Mouse (Mus musculus): Measurements from ENCODE around the gene 2010111I01Rik.

2010111I01Rik gene

GRCm38 (mm10) chr13:63156264-63156663, 191.6 kb downstream of the 2010111I01Rik start:
- no peak for DNase-seq

- DNase-seq = peak in 1 of 2 experiments; percentile 52
These were observed 205.8 kb downstream of the 2010111I01Rik start for GRCm38 (mm10) chr13:63170282-63171073.

DNA sequence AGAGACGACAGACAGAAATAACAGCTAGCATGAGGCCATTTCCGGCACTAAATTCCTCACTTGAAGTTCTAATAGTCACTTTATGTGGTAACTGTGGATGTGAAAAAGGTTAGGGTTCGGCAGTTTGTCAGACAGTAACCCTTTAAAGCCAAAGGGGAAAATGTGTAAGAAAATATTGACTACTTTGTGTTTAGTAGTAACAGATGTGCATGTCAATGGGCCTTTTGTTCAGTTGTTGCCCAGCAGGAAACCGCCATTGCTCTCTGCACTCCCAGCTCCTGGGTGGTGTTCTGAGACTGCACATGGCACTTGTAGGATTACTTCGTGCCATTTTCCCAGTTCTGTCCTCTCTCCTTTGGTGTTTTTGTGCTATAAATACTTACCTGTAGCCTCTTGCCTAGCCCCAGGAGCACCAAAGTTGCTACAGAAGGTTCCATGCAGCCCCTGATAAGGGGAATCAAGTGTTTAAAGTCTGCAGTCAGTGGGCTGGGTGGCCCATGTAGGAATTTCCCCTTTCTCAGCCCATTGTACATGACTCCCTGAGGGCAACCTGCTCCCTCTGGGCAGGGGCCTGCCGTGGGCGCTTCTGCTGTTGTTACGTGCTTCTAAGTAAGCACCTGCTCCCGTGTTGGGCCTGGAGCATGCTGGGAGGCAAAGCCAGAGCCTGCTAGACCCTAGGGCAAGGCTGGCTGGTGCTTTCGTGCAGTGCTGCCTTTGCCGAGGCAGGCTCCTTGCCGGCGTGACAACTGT, 206.8 kb downstream of the 2010111I01Rik start:
- DNase-seq = no peak

DNA sequence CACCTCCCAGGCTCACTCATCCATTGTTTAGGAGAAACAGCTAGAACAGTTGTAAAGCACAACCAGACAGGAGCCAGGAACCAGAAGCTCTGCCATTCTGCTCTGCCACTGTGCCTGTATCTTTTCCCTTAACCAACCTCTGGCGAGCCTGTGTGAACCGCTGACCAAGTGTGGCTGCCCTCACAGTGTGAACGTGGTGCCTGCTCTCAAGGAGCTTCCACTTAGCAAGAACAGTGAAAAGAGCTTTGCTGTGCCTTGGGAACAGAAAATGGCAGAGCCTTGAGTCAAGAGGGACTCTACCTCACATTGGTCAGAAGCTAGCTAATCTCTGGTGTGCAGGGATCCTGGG, 207.4 kb downstream of the 2010111I01Rik start:
- no peak for DNase-seq

- DNase-seq = no peak
These were observed 209.7 kb downstream of the 2010111I01Rik start for GRCm38 (mm10) chr13:63174252-63175020.

DNA sequence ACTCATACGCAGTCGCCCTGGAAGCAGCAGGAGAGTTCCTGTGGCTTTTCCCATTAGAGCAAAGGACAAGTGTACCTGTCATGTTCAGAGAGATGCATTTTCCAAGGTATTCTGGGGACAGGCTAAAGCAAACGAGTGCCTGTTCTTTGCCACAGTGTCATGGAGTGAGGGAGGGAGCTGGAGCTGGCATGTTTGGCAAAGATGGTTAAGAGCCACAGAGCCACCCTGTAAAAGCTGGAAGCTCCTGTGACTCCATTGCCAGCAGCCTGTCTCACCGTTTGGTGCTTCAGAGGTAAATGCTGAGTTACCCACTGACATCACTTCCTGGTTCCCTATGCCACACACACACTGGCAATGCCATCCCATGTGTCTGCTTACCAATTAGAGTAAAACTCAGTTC, 211.4 kb downstream of the 2010111I01Rik start:
- DNase-seq = no peak

GRCm38 (mm10) chr13:63177232-63177631, 212.5 kb downstream of the 2010111I01Rik start:
- DNase-seq = no peak

GRCm38 (mm10) chr13:63180641-63181235, 216.0 kb downstream of the 2010111I01Rik start:
- no peak for DNase-seq

- peak; percentile 30 to 53 for DNase-seq
These were observed 220.3 kb downstream of the 2010111I01Rik start for GRCm38 (mm10) chr13:63184946-63185345.

GRCm38 (mm10) chr13:63186217-63186616, 221.5 kb downstream of the 2010111I01Rik start:
- no peak for DNase-seq

- no peak for DNase-seq
These were observed 221.9 kb downstream of the 2010111I01Rik start for GRCm38 (mm10) chr13:63186642-63187041.

- peak in 1 of 2 experiments; percentile 31 for DNase-seq
These were observed 222.8 kb downstream of the 2010111I01Rik start for GRCm38 (mm10) chr13:63187145-63188143.

DNA sequence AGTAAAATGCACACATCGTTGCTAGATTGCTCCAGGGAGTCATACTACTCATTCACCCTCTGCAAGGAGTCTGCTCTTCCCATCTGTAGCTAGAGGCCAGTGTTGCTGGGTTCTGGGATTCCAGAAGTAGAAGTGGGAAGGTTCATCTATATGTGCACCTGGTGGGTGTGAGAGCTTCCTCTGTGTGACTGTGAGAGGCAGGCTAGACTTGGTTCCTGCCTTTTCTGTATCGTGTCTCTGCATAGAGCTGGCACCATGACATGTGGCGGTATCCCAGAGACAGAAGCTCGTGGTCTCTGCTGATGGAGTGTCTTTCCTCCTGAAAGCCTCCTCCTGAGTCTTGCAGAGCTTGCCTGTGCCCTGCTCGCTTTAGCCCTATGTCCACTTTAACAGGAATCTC, 223.6 kb downstream of the 2010111I01Rik start:
- no peak for DNase-seq

GRCm38 (mm10) chr13:63188811-63189210, 224.1 kb downstream of the 2010111I01Rik start:
- DNase-seq = peak; percentile 57 to 70

DNA sequence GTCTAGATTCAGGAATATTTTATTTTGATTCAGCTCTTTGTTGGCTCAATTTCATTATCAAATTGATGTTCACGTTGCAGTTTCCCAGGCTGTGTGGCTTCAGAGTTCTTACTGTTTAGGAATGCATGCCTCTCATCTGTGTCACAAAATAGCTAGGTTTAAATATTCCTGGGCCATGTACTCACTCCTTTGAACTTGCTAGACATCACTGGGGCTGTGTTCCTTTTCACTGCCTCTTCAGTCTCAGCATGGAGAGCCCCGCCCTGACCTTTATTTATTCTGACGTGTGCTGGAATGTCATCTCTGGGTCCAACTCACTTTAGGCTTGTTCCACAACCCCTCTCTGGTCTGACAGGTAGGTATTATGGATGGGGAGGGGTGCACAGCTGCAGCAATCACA, 228.7 kb downstream of the 2010111I01Rik start:
- DNase-seq = no peak

DNA sequence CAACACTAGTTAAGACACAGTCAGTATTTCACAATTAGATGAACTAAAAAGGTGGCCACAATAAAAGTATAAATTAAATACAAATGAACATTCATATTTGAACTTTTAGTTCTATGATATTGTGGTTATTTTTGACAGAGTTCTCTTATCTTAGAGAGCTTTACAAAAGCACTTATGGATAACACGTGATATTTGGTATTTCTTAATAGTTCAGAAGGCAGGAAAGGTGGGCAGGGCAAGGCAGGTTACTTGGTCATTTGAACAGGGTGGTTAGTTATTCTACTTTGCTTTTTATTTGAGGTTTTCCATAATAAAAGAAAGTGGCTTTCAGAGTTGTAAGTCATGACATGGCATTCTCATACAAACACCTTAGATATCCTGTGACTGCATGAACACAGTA, 233.3 kb downstream of the 2010111I01Rik start:
- no peak for DNase-seq

DNA sequence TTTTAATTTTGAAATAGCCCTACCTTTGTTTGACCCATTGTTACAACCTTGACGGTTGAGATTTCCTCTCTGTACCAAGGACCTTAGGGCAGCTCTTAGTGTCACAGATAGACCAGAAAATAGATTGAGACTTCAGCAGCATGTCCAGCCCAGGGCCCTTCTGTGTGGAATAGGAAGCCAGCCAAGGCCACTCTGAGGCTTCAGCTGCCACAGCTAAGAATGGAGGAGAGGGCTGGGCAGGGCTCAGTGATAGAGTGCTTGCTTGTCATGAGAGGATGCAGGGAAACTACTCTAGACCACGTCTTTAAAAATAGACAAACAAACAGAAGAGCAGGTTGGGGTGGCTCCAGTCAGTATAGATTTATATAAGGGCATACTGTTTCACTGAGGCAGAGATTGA, 234.9 kb downstream of the 2010111I01Rik start:
- DNase-seq = no peak

GRCm38 (mm10) chr13:63203502-63204278, 239.0 kb downstream of the 2010111I01Rik start:
- DNase-seq = no peak

GRCm38 (mm10) chr13:63205750-63206149, 241.1 kb downstream of the 2010111I01Rik start:
- DNase-seq = no peak

DNA sequence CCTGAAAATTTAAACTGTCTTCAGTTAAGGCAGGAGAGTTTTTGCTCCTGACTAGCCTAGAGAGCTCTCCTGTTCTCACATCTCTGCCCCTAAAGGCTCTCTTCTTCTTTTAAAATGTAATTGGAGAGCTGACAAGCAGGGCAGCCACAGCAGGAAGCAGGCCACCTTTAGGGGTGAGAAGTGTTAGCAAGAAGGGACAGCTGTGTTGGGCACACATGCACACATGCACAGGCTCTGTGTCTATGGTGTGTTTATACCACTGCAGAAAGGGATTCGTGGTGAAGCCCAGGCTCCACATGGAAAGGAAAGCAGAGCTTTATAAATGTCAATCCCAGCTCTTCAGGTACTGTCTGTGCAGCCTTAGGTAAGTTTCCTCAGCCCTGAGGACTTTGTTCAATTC, 241.7 kb downstream of the 2010111I01Rik start:
- no peak for DNase-seq

- no peak for DNase-seq
These were observed 251.8 kb downstream of the 2010111I01Rik start for GRCm38 (mm10) chr13:63216537-63216936.
